Mouse (Mus musculus) intestine, embryonic 15.5 days (tissue): ENCODE measurements around the gene Gpr161. TPM values are rescaled to one million over a fixed set of nuclear protein-coding genes. Genes with fewer than 3 reads are reported as not detected.

Source experiments
- ATAC-seq: fragments of 200-750 bp; cut with Nextera tagmentation; 2 replicates; pipeline ENCODE4 v1.8.0; 2017; ENCODE audit warnings: moderate TSS enrichment, moderate library complexity
- H3K27ac ChIP-seq: fragments of 300-500 bp; sonication (generic); 2 replicates; pipeline ENCODE4 v1.5.1; 2015; ENCODE audit warnings: mild to moderate bottlenecking, inconsistent platforms
- H3K27me3 ChIP-seq: fragments of 300-500 bp; sonication (generic); replicated peaks from 2 replicates; pipeline ENCODE4 v1.6.1; 2015; ENCODE audit warnings: inconsistent platforms
- H3K36me3 ChIP-seq: fragments of 300-500 bp; sonication (generic); 2 replicates; pipeline ENCODE4 v1.6.1; 2015; ENCODE audit warnings: inconsistent platforms
- H3K4me1 ChIP-seq: fragments of 300-500 bp; sonication (generic); replicated peaks from 2 replicates; pipeline ENCODE4 v1.6.1; 2015; ENCODE audit warnings: inconsistent platforms
- H3K4me2 ChIP-seq: fragments of 300-500 bp; sonication (generic); replicated peaks from 2 replicates; pipeline ENCODE4 v1.6.1; 2015; ENCODE audit warnings: mild to moderate bottlenecking, inconsistent platforms
- H3K4me3 ChIP-seq: fragments of 300-500 bp; sonication (generic); replicated peaks from 2 replicates; pipeline ENCODE4 v1.5.1; 2015; ENCODE audit warnings: inconsistent platforms
- H3K9ac ChIP-seq: fragments of 300-500 bp; sonication (generic); 2 replicates; pipeline ENCODE4 v1.6.1; 2015; ENCODE audit warnings: inconsistent platforms
- H3K9me3 ChIP-seq: fragments of 300-500 bp; sonication (generic); 2 replicates; pipeline ENCODE4 v1.6.1; 2016; ENCODE audit warnings: inconsistent platforms
- WGBS: fragments of 180-500 bp; shearing (Covaris S2); methylation state at CpG from one replicate; pipeline ENCODE4 v1.1.7; 2015; 5-methylcytosine and 5-hydroxymethylcytosine counted together
- polyA plus RNA-seq: library from polyadenylated mRNA; unstranded; fragments of >200 nt; fragmentation: Nextera tagmentation; extraction: Ambion mirVana; gene quantifications from 2 replicates; pipeline ENCODE4 v1.2.1, GENCODE M21; 2015

Gpr161 gene
- polyA plus RNA-seq, 1 experiment from 2014 or later: 0.92 TPM

GRCm38 (mm10) chr1:165365057-165365456 lies 69.5 kb downstream of the Gpr161 start:
- Histone ChIP-seq H3K27me3 (no peaks in the 10 kb centered on the region), H3K4me1 (no peaks in the 10 kb centered on the region), H3K4me3 (no peak overlapping the region), H3K9ac (no peak overlapping the region), H3K9me3 (no peaks in the 10 kb centered on the region), H3K27ac (no peak overlapping the region), H3K4me2 (no peak overlapping the region), H3K36me3 (no peaks in the 10 kb centered on the region)
- WGBS: 93% methylated on average over 3 of the region's 3 CpGs
- ATAC-seq: no peak

- no peak overlapping the region for H3K4me2 ChIP-seq
- no peaks in the 10 kb centered on the region for H3K4me1 ChIP-seq
- H3K36me3 ChIP-seq: no peaks in the 10 kb centered on the region
- 89% methylated on average over 4 of the region's 4 CpGs for WGBS
- no peak overlapping the region for H3K27ac ChIP-seq
- no peaks in the 10 kb centered on the region for H3K9me3 ChIP-seq
- ATAC-seq: no peak
- no peak overlapping the region for H3K4me3 ChIP-seq
- H3K9ac ChIP-seq: no peak overlapping the region
- H3K27me3 ChIP-seq: no peaks in the 10 kb centered on the region
Observed at GRCm38 (mm10) chr1:165370990-165371389, 75.4 kb downstream of the Gpr161 start.

- no peak overlapping the region for H3K4me2 ChIP-seq
Observed at GRCm38 (mm10) chr1:165373839-165374238, 78.2 kb downstream of the Gpr161 start.

More at GRCm38 (mm10) chr1:165373839-165374238, 78.2 kb downstream of the Gpr161 start:
- H3K36me3 ChIP-seq: no peaks in the 10 kb centered on the region
- no peaks in the 10 kb centered on the region for H3K9me3 ChIP-seq
- H3K4me3 ChIP-seq: no peak overlapping the region
- H3K27ac ChIP-seq: no peak overlapping the region
- WGBS: 60% methylated on average over 9 of the region's 9 CpGs
- H3K27me3 ChIP-seq: no peaks in the 10 kb centered on the region
- no peaks in the 10 kb centered on the region for H3K4me1 ChIP-seq
- ATAC-seq: no peak
- H3K9ac ChIP-seq: no peak overlapping the region

Other genes with a start within 250 kb of the Gpr161 start
- gene Tbx19, start 135.0 kb upstream of the Gpr161 start, polyA plus RNA-seq: not detected in 2 replicates
- 25.9 and 27.1 TPM in 2 replicates for gene Sft2d2, start 101.4 kb upstream of the Gpr161 start, polyA plus RNA-seq
- gene Tiprl, start 58.8 kb upstream of the Gpr161 start, polyA plus RNA-seq: 77.9 and 85.6 TPM in 2 replicates
- 10.6 and 12.3 TPM in 2 replicates for gene Dcaf6, start 164.7 kb downstream of the Gpr161 start, polyA plus RNA-seq
- gene Mpc2, start 164.8 kb downstream of the Gpr161 start, polyA plus RNA-seq: 145 and 165 TPM in 2 replicates
- not detected in 2 replicates for gene Adcy10, start 189.4 kb downstream of the Gpr161 start, polyA plus RNA-seq